Mouse (Mus musculus): ENCODE data around the gene Fibp. TPM values are rescaled to one million over a fixed set of nuclear protein-coding genes. Genes with fewer than 3 reads are reported as not detected.

The Fibp gene
- total RNA-seq, 2 experiments from 2014 or later: 83.7 to 108 TPM

Other genes with a start within 250 kb of the Fibp start
- 10 to 100 TPM; 71.2 to 73.5 TPM for gene Pacs1, start 187.5 kb upstream of the Fibp start, total RNA-seq (2021)
- 100 to 1,000 TPM; 197 to 198 TPM for gene Sf3b2, start 165.2 kb upstream of the Fibp start, total RNA-seq (2021)
- gene Gal3st3, start 162.3 kb upstream of the Fibp start, total RNA-seq (2021): 100 to 1,000 TPM; 104 to 111 TPM
- not detected for gene Catsper1, start 124.9 kb upstream of the Fibp start, total RNA-seq (2021)
- gene Cst6, start 111.0 kb upstream of the Fibp start, total RNA-seq (2021): 1 to 10 TPM; 5.4 to 7.4 TPM
- gene Eif1ad, start 93.9 kb upstream of the Fibp start, total RNA-seq (2021): 10 to 100 TPM; 25.9 to 28.3 TPM
- 100 to 1,000 TPM; 110 to 114 TPM for gene Banf1, start 93.4 kb upstream of the Fibp start, total RNA-seq (2021)
- gene Sart1, start 71.9 kb upstream of the Fibp start, total RNA-seq (2021): 10 to 100 TPM; 84.3 to 95.6 TPM
- gene Tsga10ip, start 58.1 kb upstream of the Fibp start, total RNA-seq (2021): under 1 TPM in 1 of 2 experiments, not detected in 1; 0.85 TPM
- gene Drap1, start 35.6 kb upstream of the Fibp start, total RNA-seq (2021): 100 to 1,000 TPM; 234 to 244 TPM
- 10 to 100 TPM; 55.7 to 57.5 TPM for gene AI837181, start 35.5 kb upstream of the Fibp start, total RNA-seq (2021)
- not detected for gene Fosl1, start 13.1 kb upstream of the Fibp start, total RNA-seq (2021)
- gene Ccdc85b, start 2.7 kb upstream of the Fibp start, total RNA-seq (2021): 10 to 100 TPM; 26.4 to 32.9 TPM
- gene Ctsw, start 7.9 kb downstream of the Fibp start, total RNA-seq (2021): 1 to 10 TPM; 2.6 to 2.9 TPM
- gene Efemp2, start 13.3 kb downstream of the Fibp start, total RNA-seq (2021): 10 to 100 TPM; 18.4 to 19.6 TPM
- gene Mus81, start 27.8 kb downstream of the Fibp start, total RNA-seq (2021): 10 to 100 TPM; 34.2 to 40.9 TPM
- 1,000 to 10,000 TPM; 1,802 to 1,826 TPM for gene Cfl1, start 29.8 kb downstream of the Fibp start, total RNA-seq (2021)
- 1 to 10 TPM; 5.6 to 9.8 TPM for gene 1700020D05Rik, start 43.2 kb downstream of the Fibp start, total RNA-seq (2021)
- 10 to 100 TPM; 63.1 to 66.2 TPM for gene Snx32, start 49.9 kb downstream of the Fibp start, total RNA-seq (2021)
- gene Ovol1, start 100.0 kb downstream of the Fibp start, total RNA-seq (2021): not detected
- gene Ap5b1, start 107.4 kb downstream of the Fibp start, total RNA-seq (2021): 1 to 10 TPM; 8.6 to 8.8 TPM
- 10 to 100 TPM; 70.8 to 73.5 TPM for gene Rnaseh2c, start 141.3 kb downstream of the Fibp start, total RNA-seq (2021)
- gene Kat5, start 149.6 kb downstream of the Fibp start, total RNA-seq (2021): 10 to 100 TPM; 69.7 to 87.5 TPM
- gene Rela, start 176.9 kb downstream of the Fibp start, total RNA-seq (2021): 10 to 100 TPM; 24.4 to 24.7 TPM
- 10 to 100 TPM; 30.0 to 34.2 TPM for gene Sipa1, start 203.1 kb downstream of the Fibp start, total RNA-seq (2021)
- gene Map3k11, start 228.1 kb downstream of the Fibp start, total RNA-seq (2021): 10 to 100 TPM; 13.0 to 16.1 TPM
- gene Pcnx3, start 228.3 kb downstream of the Fibp start, total RNA-seq (2021): 10 to 100 TPM; 69.7 to 82.6 TPM
- not detected for gene Kcnk7, start 243.8 kb downstream of the Fibp start, total RNA-seq (2021)

Measured in layer of hippocampus, postnatal 10 days (tissue).